Mouse (Mus musculus) liver, embryonic 14.5 days (tissue): ENCODE results near the gene Cmip.
A peak's percentile ranks its signal among the peaks of the same experiment; 100 is the strongest.

ENCODE experiments used
- CTCF ChIP-seq: IDR thresholded peaks from 2 replicates; pipeline ENCODE4 v1.5.1; 2016; ENCODE audit warnings: antibody characterized with exemption, low read depth, control low read depth
- EP300 ChIP-seq: IDR thresholded peaks from 2 replicates; pipeline ENCODE4 v1.6.1; 2016; ENCODE audit warnings: antibody characterized with exemption, low read depth

DNA sequence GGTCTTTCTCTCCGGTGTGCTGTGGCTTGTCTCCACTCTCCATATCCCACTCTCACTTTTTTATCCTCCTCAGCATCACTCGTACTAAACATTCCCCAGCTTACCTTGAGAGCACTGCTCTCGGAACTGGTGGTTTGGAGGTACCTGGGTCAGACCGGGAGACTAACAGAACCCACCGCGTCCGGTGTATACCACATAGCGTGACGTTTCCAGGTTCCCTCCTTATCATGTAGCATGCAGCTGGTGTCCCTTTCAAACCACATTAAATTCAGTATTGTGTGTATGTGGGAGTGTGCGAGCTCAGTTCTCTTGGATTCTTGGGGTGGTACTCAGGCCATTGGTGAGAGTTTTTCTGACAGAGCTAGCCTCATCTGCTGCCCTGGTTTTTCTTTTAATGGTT lies 21.4 kb downstream of the Cmip start:
- TF ChIP-seq CTCF (no peak), EP300 (peak; percentile 55)
